Mouse (Mus musculus) embryonic facial prominence, embryonic 11.5 days (tissue): Measurements from ENCODE around the gene Bcl9l. TPM values are rescaled to one million over a fixed set of nuclear protein-coding genes. Genes with fewer than 3 reads are reported as not detected.
A peak's percentile ranks its signal among the peaks of the same experiment; 100 is the strongest.
"Not testable (repeated sequence)": the region's sequence is repeated elsewhere in the genome, so short reads cannot be mapped to it uniquely, and the experiment has no call there.

Experiments
- ATAC-seq: fragments of 200-750 bp; cut with Nextera tagmentation; replicated peaks from 2 replicates; pipeline ENCODE4 v1.8.0; 2017; ENCODE audit warnings: low read depth; ENCODE audit not compliant: insufficient number of reproducible peaks, low FRiP score, low TSS enrichment
- DNase-seq: peaks from one replicate; pipeline ENCODE4 v3.0.0-alpha.2; 2015; ENCODE audit warnings: low spot score
- H3K27ac ChIP-seq: fragments of 300-500 bp; sonication (generic); replicated peaks from 2 replicates; pipeline ENCODE4 v1.5.1; 2014; ENCODE audit warnings: mild to moderate bottlenecking, low read depth, low read length, control low read depth
- H3K27me3 ChIP-seq: fragments of 300-500 bp; sonication (generic); 2 replicates; pipeline ENCODE4 v1.6.1; 2014; ENCODE audit warnings: mild to moderate bottlenecking, low read length, moderate library complexity, mixed read lengths; ENCODE audit not compliant: control insufficient read depth, insufficient read depth
- H3K36me3 ChIP-seq: fragments of 300-500 bp; sonication (generic); replicated peaks from 2 replicates; pipeline ENCODE4 v1.6.1; 2014; ENCODE audit warnings: low read depth, mild to moderate bottlenecking, low read length, moderate library complexity, mixed read lengths; ENCODE audit not compliant: control insufficient read depth, insufficient read depth
- H3K4me1 ChIP-seq: fragments of 300-500 bp; sonication (generic); 2 replicates; pipeline ENCODE4 v1.6.1; 2014; ENCODE audit warnings: low read length, mixed read lengths; ENCODE audit not compliant: control insufficient read depth, insufficient read depth
- H3K4me2 ChIP-seq: fragments of 300-500 bp; sonication (generic); 2 replicates; pipeline ENCODE4 v1.6.1; 2014; ENCODE audit warnings: low read depth, mild to moderate bottlenecking, control low read depth, low read length, moderate library complexity
- H3K4me3 ChIP-seq: fragments of 300-500 bp; sonication (generic); 2 replicates; pipeline ENCODE4 v1.5.1; 2014; ENCODE audit warnings: low read depth, low read length, control low read depth
- H3K9ac ChIP-seq: fragments of 300-500 bp; sonication (generic); replicated peaks from 2 replicates; pipeline ENCODE4 v1.6.1; 2014; ENCODE audit warnings: mild to moderate bottlenecking, control low read depth, low read length
- H3K9me3 ChIP-seq: fragments of 300-500 bp; sonication (generic); replicated peaks from 2 replicates; pipeline ENCODE4 v1.6.1; 2016; ENCODE audit warnings: mild to moderate bottlenecking, low read length, inconsistent platforms, mixed read lengths; ENCODE audit not compliant: control insufficient read depth
- WGBS: fragments of 180-500 bp; shearing (Covaris S2); extraction: QIAGEN DNeasy Blood & Tissue Kit; methylation state at CpG from one replicate; pipeline ENCODE4 v1.1.7; 2014; 5-methylcytosine and 5-hydroxymethylcytosine counted together
- polyA plus RNA-seq: library from polyadenylated mRNA; unstranded; fragments of >200 nt; fragmentation: Nextera tagmentation; extraction: Ambion mirVana; gene quantifications from 2 replicates; pipeline ENCODE4 v1.2.1, GENCODE M21; 2014

Gene Bcl9l
- polyA plus RNA-seq: 10.3 and 11.8 TPM in 2 replicates

- H3K4me1 ChIP-seq: peaks cover 23% of the 10 kb centered on the region
- H3K27me3 ChIP-seq: no peaks in the 10 kb centered on the region
- ATAC-seq (peak; percentile 56), DNase-seq (peak; percentile 98)
- H3K9ac ChIP-seq: peak within 1 kb of the TSS; percentile 92
- peak within 1 kb of the TSS; percentile 81 for H3K4me2 ChIP-seq
- H3K9me3 ChIP-seq: no peaks in the 10 kb centered on the region
- peak within 1 kb of the TSS; percentile 93 for H3K27ac ChIP-seq
- H3K36me3 ChIP-seq: no peaks in the 10 kb centered on the region
- peak within 1 kb of the TSS; percentile 98 for H3K4me3 ChIP-seq
- 0% methylated on average over 31 of the region's 31 CpGs for WGBS
Measured at GRCm38 (mm10) chr9:44482552-44482951, at the start of gene Bcl9l. Gene Bcl9l, plus strand, starts transcription at chr9:44482825.

- Histone ChIP-seq H3K27me3 (no peaks in the 10 kb centered on the region), H3K9me3 (no peaks in the 10 kb centered on the region)
- 80% methylated on average over 6 of the region's 6 CpGs for WGBS
Measured at GRCm38 (mm10) chr9:44435747-44436146, 46.9 kb upstream of the Bcl9l start.

GRCm38 (mm10) chr9:44440961-44441360 is 41.7 kb upstream of the Bcl9l start, which contains the start of gene Foxr1:
Gene Foxr1, minus strand, starts transcription at chr9:44441136.
- Histone ChIP-seq H3K4me1 (no peaks in the 10 kb centered on the region), H3K36me3 (no peaks in the 10 kb centered on the region), H3K27me3 (no peaks in the 10 kb centered on the region), H3K4me2 (no peak within 1 kb of the TSS), H3K9ac (no peak within 1 kb of the TSS), H3K27ac (no peak within 1 kb of the TSS), H3K4me3 (no peak within 1 kb of the TSS), H3K9me3 (no peaks in the 10 kb centered on the region)
- 71% methylated on average over 19 of the region's 19 CpGs for WGBS
- DNase-seq: no peak
- no peak for ATAC-seq

More at GRCm38 (mm10) chr9:44435747-44436146, 46.9 kb upstream of the Bcl9l start:
- ATAC-seq: no peak
- DNase-seq: no peak
- Histone ChIP-seq H3K36me3 (no peaks in the 10 kb centered on the region), H3K4me3 (no peak overlapping the region), H3K4me1 (peaks cover 2% of the 10 kb centered on the region; the same call in 1 of the 2 replicates), H3K4me2 (no peak overlapping the region), H3K27ac (no peak overlapping the region), H3K9ac (no peak overlapping the region)

GRCm38 (mm10) chr9:44444402-44445025 is 38.1 kb upstream of the Bcl9l start:
- H3K4me1 ChIP-seq, H3K4me3 ChIP-seq, H3K9ac ChIP-seq, H3K9me3 ChIP-seq, H3K27ac ChIP-seq, ATAC-seq, DNase-seq, H3K36me3 ChIP-seq, H3K4me2 ChIP-seq, H3K27me3 ChIP-seq: not testable (repeated sequence)
- 88% methylated on average over 7 of the region's 7 CpGs for WGBS

GRCm38 (mm10) chr9:44450387-44450786 is 32.2 kb upstream of the Bcl9l start:
- no peak overlapping the region for H3K4me2 ChIP-seq
- no peak overlapping the region for H3K9ac ChIP-seq
- ATAC-seq (no peak), DNase-seq (no peak)
- H3K36me3 ChIP-seq: no peaks in the 10 kb centered on the region
- no peaks in the 10 kb centered on the region; the same call in 1 of the 2 replicates for H3K27me3 ChIP-seq
- H3K9me3 ChIP-seq: no peaks in the 10 kb centered on the region
- H3K4me3 ChIP-seq: no peak overlapping the region
- no peak overlapping the region for H3K27ac ChIP-seq
- H3K4me1 ChIP-seq: peaks cover 5% of the 10 kb centered on the region; the same call in 1 of the 2 replicates

GRCm38 (mm10) chr9:44454132-44454890 is 28.3 kb upstream of the Bcl9l start:
- no peaks in the 10 kb centered on the region for H3K9me3 ChIP-seq
- WGBS: 5% methylated on average over 14 of the region's 14 CpGs
- H3K4me2 ChIP-seq: no peak overlapping the region
- peak; percentile 89 for DNase-seq
- H3K27ac ChIP-seq: no peak overlapping the region
- no peak overlapping the region for H3K4me3 ChIP-seq
- H3K36me3 ChIP-seq: no peaks in the 10 kb centered on the region
- H3K9ac ChIP-seq: no peak overlapping the region
- ATAC-seq: peak; percentile 77
- H3K27me3 ChIP-seq: no peaks in the 10 kb centered on the region; the same call in 1 of the 2 replicates
- H3K4me1 ChIP-seq: peaks cover 7% of the 10 kb centered on the region; the same call in 1 of the 2 replicates

GRCm38 (mm10) chr9:44454891-44455220 is 27.8 kb upstream of the Bcl9l start, which contains the start of gene Upk2:
Gene Upk2, minus strand, starts transcription at chr9:44454976.
- Histone ChIP-seq H3K9me3 (no peaks in the 10 kb centered on the region), H3K9ac (no peak within 1 kb of the TSS), H3K4me2 (no peak within 1 kb of the TSS), H3K4me1 (peaks cover 7% of the 10 kb centered on the region; the same call in 1 of the 2 replicates), H3K27ac (no peak within 1 kb of the TSS), H3K27me3 (no peaks in the 10 kb centered on the region; the same call in 1 of the 2 replicates), H3K4me3 (no peak within 1 kb of the TSS), H3K36me3 (no peaks in the 10 kb centered on the region)
- no peak for DNase-seq
- no peak for ATAC-seq
- WGBS: 11% methylated on average over 4 of the region's 4 CpGs
